Mouse (Mus musculus) heart, embryonic 15.5 days (tissue): ENCODE results near the gene Dnaaf2. TPM values are rescaled to one million over a fixed set of nuclear protein-coding genes. Genes with fewer than 3 reads are reported as not detected.
"Not testable (repeated sequence)": the region's sequence is repeated elsewhere in the genome, so short reads cannot be mapped to it uniquely, and the experiment has no call there.

Experiments
- ATAC-seq: fragments of 200-750 bp; cut with Nextera tagmentation; replicated peaks from 2 replicates; pipeline ENCODE4 v1.8.0; 2017; ENCODE audit warnings: low read depth, moderate TSS enrichment; ENCODE audit not compliant: insufficient number of reproducible peaks, insufficient read depth, low FRiP score
- H3K27ac ChIP-seq: fragments of 300-500 bp; sonication (generic); 2 replicates; pipeline ENCODE4 v1.5.1; 2015; ENCODE audit warnings: mild to moderate bottlenecking, inconsistent platforms
- H3K27me3 ChIP-seq: fragments of 300-500 bp; sonication (generic); 2 replicates; pipeline ENCODE4 v1.6.1; 2015; ENCODE audit warnings: inconsistent platforms
- H3K36me3 ChIP-seq: fragments of 300-500 bp; sonication (generic); 2 replicates; pipeline ENCODE4 v1.6.1; 2015; ENCODE audit warnings: mild to moderate bottlenecking, inconsistent platforms
- H3K4me1 ChIP-seq: fragments of 300-500 bp; sonication (generic); replicated peaks from 2 replicates; pipeline ENCODE4 v1.6.1; 2015; ENCODE audit warnings: inconsistent platforms
- H3K4me2 ChIP-seq: fragments of 300-500 bp; sonication (generic); 2 replicates; pipeline ENCODE4 v1.6.1; 2015; ENCODE audit warnings: inconsistent platforms, mild to moderate bottlenecking, moderate library complexity
- H3K4me3 ChIP-seq: fragments of 300-500 bp; sonication (generic); 2 replicates; pipeline ENCODE4 v1.5.1; 2015; ENCODE audit warnings: mild to moderate bottlenecking, inconsistent platforms
- H3K9ac ChIP-seq: fragments of 300-500 bp; sonication (generic); 2 replicates; pipeline ENCODE4 v1.6.1; 2015; ENCODE audit warnings: mild to moderate bottlenecking, inconsistent platforms
- H3K9me3 ChIP-seq: fragments of 300-500 bp; sonication (generic); replicated peaks from 2 replicates; pipeline ENCODE4 v1.6.1; 2016; ENCODE audit warnings: inconsistent platforms
- WGBS: fragments of 180-500 bp; shearing (Covaris S2); methylation state at CpG from one replicate; pipeline ENCODE4 v1.1.7; 2015; ENCODE audit warnings: mixed read lengths; 5-methylcytosine and 5-hydroxymethylcytosine counted together
- polyA plus RNA-seq: library from polyadenylated mRNA; unstranded; fragments of >200 nt; fragmentation: Nextera tagmentation; extraction: Ambion mirVana; gene quantifications from 2 replicates; pipeline ENCODE4 v1.2.1, GENCODE M21; 2015

Gene Dnaaf2
- polyA plus RNA-seq, 1 experiment from 2014 or later: 6.1 TPM

GRCm38 (mm10) chr12:69183583-69184308 is 14.5 kb downstream of the Dnaaf2 start, which contains the start of the genes Rpl36al and Mgat2:
Gene Rpl36al (minus strand): TSS chr12:69184083.
Gene Mgat2 (plus strand): TSS chr12:69184157.
- Histone ChIP-seq H3K4me2 (peak within 1 kb of the TSS; percentile 96), H3K36me3 (peaks cover 8% of the 10 kb centered on the region; the same call in 1 of the 2 replicates), H3K9ac (peak within 1 kb of the TSS; percentile 86), H3K27me3 (no peaks in the 10 kb centered on the region), H3K4me1 (peaks cover 25% of the 10 kb centered on the region), H3K9me3 (no peaks in the 10 kb centered on the region), H3K4me3 (peak within 1 kb of the TSS; percentile 77), H3K27ac (peak within 1 kb of the TSS; percentile 92)
- ATAC-seq: peak; percentile 98
- under 1% methylated on average over 80 of the region's 84 CpGs for WGBS

DNA sequence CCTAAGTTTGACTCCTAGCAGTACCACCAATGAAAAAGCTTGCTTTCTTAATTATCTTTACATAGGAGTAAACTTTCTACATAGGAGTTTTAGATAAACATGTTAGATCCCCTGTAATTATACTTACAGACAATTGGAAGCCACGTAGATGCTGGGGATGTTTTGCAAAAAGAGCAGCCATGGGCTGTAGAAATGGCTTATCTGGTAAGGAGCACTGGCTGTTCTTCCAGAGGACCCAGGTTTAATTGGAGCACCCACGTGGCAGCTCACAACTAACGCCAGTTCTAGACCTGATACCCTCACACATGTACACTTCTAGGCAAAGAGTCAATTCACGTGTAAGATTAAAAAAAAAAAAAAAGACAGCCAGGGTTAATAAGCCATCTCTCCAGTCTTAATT is 16.4 kb downstream of the Dnaaf2 start:
- no peak for ATAC-seq
- no peak overlapping the region for H3K9ac ChIP-seq
- 86% methylated on average over 4 of the region's 4 CpGs for WGBS

GRCm38 (mm10) chr12:69179371-69179770 is 18.9 kb downstream of the Dnaaf2 start:
- ATAC-seq: no peak
- Histone ChIP-seq H3K4me3 (no peak overlapping the region), H3K4me2 (no peak overlapping the region), H3K9ac (no peak overlapping the region), H3K36me3 (peaks cover 25% of the 10 kb centered on the region), H3K27ac (no peak overlapping the region), H3K4me1 (peaks cover 5% of the 10 kb centered on the region; the same call in 1 of the 2 replicates), H3K27me3 (no peaks in the 10 kb centered on the region), H3K9me3 (no peaks in the 10 kb centered on the region)
- WGBS: 68% methylated on average over 12 of the region's 12 CpGs

More for the DNA sequence above, 16.4 kb downstream of the Dnaaf2 start:
- Histone ChIP-seq H3K4me3 (no peak overlapping the region), H3K27ac (no peak overlapping the region), H3K36me3 (peaks cover 16% of the 10 kb centered on the region), H3K4me1 (peaks cover 19% of the 10 kb centered on the region), H3K4me2 (no peak overlapping the region), H3K9me3 (no peaks in the 10 kb centered on the region), H3K27me3 (no peaks in the 10 kb centered on the region)

GRCm38 (mm10) chr12:69177526-69177925 is 20.7 kb downstream of the Dnaaf2 start:
- Histone ChIP-seq H3K9me3 (no peaks in the 10 kb centered on the region), H3K36me3 (peaks cover 30% of the 10 kb centered on the region), H3K4me3 (no peak overlapping the region), H3K27me3 (no peaks in the 10 kb centered on the region), H3K4me2 (no peak overlapping the region), H3K27ac (no peak overlapping the region), H3K4me1 (0 out of 2 replicates have a peak, but pooled peaks cover 2% of the 10 kb centered on the region), H3K9ac (no peak overlapping the region)
- no peak for ATAC-seq
- WGBS: 88% methylated on average over 3 of the region's 3 CpGs

DNA sequence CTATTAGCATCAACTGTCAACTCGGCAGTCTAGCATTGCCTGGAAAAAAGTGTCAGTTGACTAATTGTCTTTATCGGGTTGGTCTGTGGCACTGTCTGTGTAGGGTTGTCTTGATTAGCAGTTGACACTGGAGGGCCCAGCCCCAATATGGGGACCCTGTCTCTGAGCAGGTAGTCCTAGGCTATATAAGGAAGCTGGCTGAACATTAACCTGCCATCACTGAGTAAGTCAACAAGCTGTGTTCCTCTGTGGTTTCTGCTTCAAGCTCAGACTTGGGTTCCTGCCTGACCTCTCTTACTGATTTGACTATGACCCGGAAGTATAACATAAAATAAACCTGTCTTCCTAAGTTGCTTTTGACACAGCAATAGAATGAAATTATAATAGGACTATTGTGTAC is 22.3 kb downstream of the Dnaaf2 start:
- H3K4me3 ChIP-seq: no peak overlapping the region
- no peak for ATAC-seq
- H3K27me3 ChIP-seq: no peaks in the 10 kb centered on the region
- no peak overlapping the region for H3K9ac ChIP-seq
- H3K4me1 ChIP-seq: no peaks in the 10 kb centered on the region
- no peaks in the 10 kb centered on the region for H3K9me3 ChIP-seq
- peaks cover 21% of the 10 kb centered on the region for H3K36me3 ChIP-seq
- H3K4me2 ChIP-seq: no peak overlapping the region
- WGBS: 86% methylated on average over 3 of the region's 3 CpGs
- no peak overlapping the region for H3K27ac ChIP-seq

DNA sequence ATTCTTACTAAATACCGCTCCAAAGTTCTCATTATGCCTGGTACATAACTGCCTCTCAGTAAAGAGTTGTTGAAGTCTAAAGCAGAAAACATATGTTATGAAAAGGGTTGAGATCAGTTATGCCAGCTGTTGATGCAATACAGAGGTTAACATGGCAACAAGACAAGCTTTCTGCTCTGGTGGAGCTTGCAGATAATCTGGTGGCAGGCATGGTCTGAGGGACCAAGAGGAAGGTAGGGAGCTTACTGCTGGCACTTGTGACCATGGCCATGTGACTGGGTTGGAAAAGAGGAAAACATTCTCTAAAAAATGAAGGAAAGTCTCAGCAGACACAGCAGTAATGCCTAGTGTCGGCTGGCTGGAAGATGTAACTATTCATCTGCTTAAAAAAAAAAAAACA is 26.9 kb downstream of the Dnaaf2 start:
- WGBS: 91% methylated on average over 2 of the region's 2 CpGs
- Histone ChIP-seq H3K9ac (no peak overlapping the region), H3K4me3 (no peak overlapping the region), H3K4me2 (no peak overlapping the region), H3K27ac (no peak overlapping the region), H3K27me3 (no peaks in the 10 kb centered on the region), H3K9me3 (no peaks in the 10 kb centered on the region), H3K36me3 (0 out of 2 replicates have a peak, but pooled peaks cover 13% of the 10 kb centered on the region), H3K4me1 (peaks cover 16% of the 10 kb centered on the region)
- no peak for ATAC-seq

GRCm38 (mm10) chr12:69168461-69169106 is 29.6 kb downstream of the Dnaaf2 start, which contains the start of gene Lrr1:
Gene Lrr1 (plus strand): TSS chr12:69168814.
- H3K27ac ChIP-seq: peak within 1 kb of the TSS; percentile 82
- 0 out of 2 replicates have a peak, but pooled peaks cover 4% of the 10 kb centered on the region for H3K36me3 ChIP-seq

GRCm38 (mm10) chr12:69167656-69168460 is 30.4 kb downstream of the Dnaaf2 start:
- Histone ChIP-seq H3K4me2 (peak overlapping the region; percentile 84), H3K36me3 (no peaks in the 10 kb centered on the region), H3K27me3 (no peaks in the 10 kb centered on the region), H3K27ac (peak overlapping the region; percentile 82), H3K4me3 (peak overlapping the region; percentile 88), H3K9ac (peak overlapping the region; percentile 59), H3K9me3 (no peaks in the 10 kb centered on the region), H3K4me1 (peaks cover 16% of the 10 kb centered on the region)
- no peak for ATAC-seq
- WGBS: 9% methylated on average over 18 of the region's 18 CpGs

More at GRCm38 (mm10) chr12:69168461-69169106, 29.6 kb downstream of the Dnaaf2 start, which contains the start of gene Lrr1:
- H3K9ac ChIP-seq: peak within 1 kb of the TSS; percentile 59
- WGBS: under 1% methylated on average over 40 of the region's 40 CpGs
- H3K4me1 ChIP-seq: peaks cover 16% of the 10 kb centered on the region
- no peaks in the 10 kb centered on the region for H3K27me3 ChIP-seq
- no peaks in the 10 kb centered on the region for H3K9me3 ChIP-seq
- H3K4me3 ChIP-seq: peak within 1 kb of the TSS; percentile 88
- H3K4me2 ChIP-seq: peak within 1 kb of the TSS; percentile 84
- ATAC-seq: peak; percentile 93

DNA sequence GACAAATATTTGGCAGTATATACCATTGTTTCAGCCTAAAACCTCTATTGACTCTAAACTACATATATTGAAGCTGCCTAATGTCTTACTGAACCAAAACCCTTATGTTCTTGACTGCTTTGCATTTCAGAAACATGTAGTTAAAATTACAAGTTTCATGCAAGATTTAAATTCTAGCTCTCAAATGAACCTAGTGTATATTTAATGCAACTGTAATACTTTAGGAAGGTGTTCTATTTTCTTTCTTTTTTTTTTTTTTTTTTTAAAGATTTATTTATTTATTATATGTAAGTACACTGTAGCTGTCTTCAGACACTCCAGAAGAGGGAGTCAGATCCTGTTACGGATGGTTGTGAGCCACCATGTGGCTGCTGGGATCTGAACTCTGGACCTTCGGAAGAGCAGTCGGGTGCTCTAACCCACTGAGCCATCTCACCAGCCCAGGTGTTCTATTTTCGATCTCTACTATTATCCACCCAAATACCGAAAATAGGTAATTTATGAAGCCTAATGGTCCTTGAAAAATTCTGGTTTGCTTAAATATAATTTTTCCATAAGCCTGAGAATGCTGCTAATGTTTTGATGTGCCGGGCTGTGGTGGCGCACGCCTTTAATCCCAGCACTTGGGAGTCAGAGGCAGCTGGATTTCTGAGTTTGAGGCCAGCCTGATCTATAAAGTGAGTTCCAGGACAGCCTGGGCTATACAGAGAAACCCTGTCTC is 31.2 kb downstream of the Dnaaf2 start:
- H3K36me3 ChIP-seq, H3K27me3 ChIP-seq, H3K4me3 ChIP-seq, H3K9ac ChIP-seq, H3K27ac ChIP-seq, ATAC-seq, H3K4me2 ChIP-seq, H3K9me3 ChIP-seq: not testable (repeated sequence)
- 71% methylated on average over 8 of the region's 8 CpGs for WGBS
- H3K4me1 ChIP-seq: peaks cover 16% of the 10 kb centered on the region

DNA sequence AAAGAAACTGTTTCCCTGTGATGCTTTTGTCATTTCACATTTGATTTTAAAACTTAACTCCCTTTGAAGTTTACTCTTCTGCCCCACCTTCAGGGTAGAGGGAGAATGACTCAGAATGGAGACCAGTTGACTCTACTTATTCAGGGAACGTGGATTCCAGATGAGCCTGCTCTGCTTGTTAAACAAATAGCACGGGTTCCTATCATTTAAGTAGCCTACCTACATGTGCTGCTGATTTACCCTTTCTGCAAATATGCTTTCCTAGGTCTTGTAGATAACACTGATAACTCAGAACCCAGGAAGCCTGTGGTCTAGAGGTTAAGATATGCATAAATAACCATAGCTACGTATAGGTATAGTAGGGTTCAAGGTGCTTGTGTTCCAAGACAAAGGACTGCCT is 33.3 kb downstream of the Dnaaf2 start:
- H3K27ac ChIP-seq: no peak overlapping the region
- H3K4me1 ChIP-seq: peaks cover 13% of the 10 kb centered on the region
- H3K4me2 ChIP-seq: no peak overlapping the region
- 41% methylated on average over 3 of the region's 3 CpGs for WGBS
- no peak overlapping the region for H3K4me3 ChIP-seq
- H3K27me3 ChIP-seq: no peaks in the 10 kb centered on the region
- no peaks in the 10 kb centered on the region for H3K36me3 ChIP-seq
- no peak overlapping the region for H3K9ac ChIP-seq
- no peaks in the 10 kb centered on the region for H3K9me3 ChIP-seq
- ATAC-seq: no peak
